Mouse (Mus musculus): ENCODE measurements around the gene Gm20695.

Gene Gm20695

GRCm38 (mm10) chr16:3872216-3873047 lies 12.0 kb upstream of the Gm20695 start, which contains the start of gene Naa60:
TSS of gene Naa60 (plus strand) at chr16:3872375.
- DNase-seq (ENCODE audit: low read depth, low spot score), result peak; percentile 86
- no peaks in the 10 kb centered on the region for H3K27me3 ChIP-seq (ENCODE audit: control insufficient read depth, insufficient read depth, low read length, poor library complexity, severe bottlenecking)
- H3K36me3 ChIP-seq (ENCODE audit: control insufficient read depth, insufficient read depth, low read length, poor library complexity, severe bottlenecking), result peaks cover 5% of the 10 kb centered on the region

- no peak for DNase-seq (ENCODE audit: low read depth, low spot score)
- no peaks in the 10 kb centered on the region; the same call in 1 of the 2 replicates for H3K36me3 ChIP-seq (ENCODE audit: control insufficient read depth, insufficient read depth, low read length, poor library complexity, severe bottlenecking)
- H3K27me3 ChIP-seq (ENCODE audit: control insufficient read depth, insufficient read depth, low read length, poor library complexity, severe bottlenecking), result no peaks in the 10 kb centered on the region
Measured at GRCm38 (mm10) chr16:3876346-3876745, 8.1 kb upstream of the Gm20695 start.

DNA sequence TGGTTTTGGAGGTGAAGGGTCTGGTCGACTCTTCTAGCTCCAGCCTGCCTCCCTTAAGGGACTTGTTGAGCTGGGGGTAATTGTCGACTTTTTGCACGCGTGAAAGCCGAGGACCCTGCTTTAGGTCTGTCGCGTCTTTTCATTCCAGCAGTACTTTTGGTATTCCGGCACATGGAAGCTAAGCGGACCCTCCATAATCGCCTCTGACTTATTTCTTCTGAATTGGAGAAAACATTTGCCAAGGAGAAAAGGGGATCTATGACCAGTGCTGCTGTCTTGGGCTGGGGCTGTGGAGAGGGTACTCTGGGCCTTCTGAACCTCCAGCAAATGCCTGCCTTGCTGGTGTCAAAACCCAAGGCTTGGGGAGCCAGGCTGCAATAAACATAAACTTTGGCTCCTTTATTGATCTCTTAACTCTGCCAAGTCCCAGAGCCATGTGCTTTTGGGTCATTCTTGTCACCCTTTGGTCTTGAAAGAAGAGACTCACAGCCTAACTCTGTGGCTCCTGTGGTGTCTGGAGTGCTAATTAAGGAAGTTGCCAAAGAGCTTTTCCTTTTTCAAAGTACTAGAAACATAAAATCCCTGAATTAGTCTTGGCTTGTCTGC lies 720 bp downstream of the Gm20695 start:
- no peaks in the 10 kb centered on the region for H3K36me3 ChIP-seq (ENCODE audit: control insufficient read depth, insufficient read depth, low read length, poor library complexity, severe bottlenecking)
- H3K27me3 ChIP-seq (ENCODE audit: control insufficient read depth, insufficient read depth, low read length, poor library complexity, severe bottlenecking), result no peaks in the 10 kb centered on the region
- DNase-seq (ENCODE audit: low read depth, low spot score), result peak; percentile 13

- no peak for DNase-seq (ENCODE audit: low read depth, low spot score)
- no peaks in the 10 kb centered on the region for H3K27me3 ChIP-seq (ENCODE audit: control insufficient read depth, insufficient read depth, low read length, poor library complexity, severe bottlenecking)
- H3K36me3 ChIP-seq (ENCODE audit: control insufficient read depth, insufficient read depth, low read length, poor library complexity, severe bottlenecking), result no peaks in the 10 kb centered on the region; the same call in 1 of the 2 replicates
Measured at GRCm38 (mm10) chr16:3891621-3892295, 7.3 kb downstream of the Gm20695 start.

DNA sequence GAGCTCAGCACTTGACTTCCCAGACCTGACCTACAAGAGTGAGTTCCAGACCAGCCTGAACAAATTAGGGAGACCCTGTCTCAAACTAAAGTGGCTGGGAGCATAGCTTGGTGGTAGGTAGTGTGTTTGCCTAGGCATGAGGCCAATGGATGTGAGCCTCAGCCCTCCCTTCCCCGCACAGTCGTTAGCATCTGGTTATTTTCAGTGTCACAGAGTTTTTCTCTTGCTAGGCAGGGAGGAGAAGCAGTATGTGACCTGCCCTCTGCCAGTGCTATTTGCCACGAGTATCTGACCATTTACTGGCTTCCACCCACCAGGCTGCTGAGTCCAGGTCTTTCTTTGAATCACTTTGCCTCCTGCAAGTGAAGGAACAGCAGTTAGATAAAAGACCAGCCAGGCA lies 9.3 kb downstream of the Gm20695 start:
- H3K27me3 ChIP-seq (ENCODE audit: control insufficient read depth, insufficient read depth, low read length, poor library complexity, severe bottlenecking), result no peaks in the 10 kb centered on the region
- H3K36me3 ChIP-seq (ENCODE audit: control insufficient read depth, insufficient read depth, low read length, poor library complexity, severe bottlenecking), result peaks cover 2% of the 10 kb centered on the region; the same call in 1 of the 2 replicates
- no peak for DNase-seq (ENCODE audit: low read depth, low spot score)

DNA sequence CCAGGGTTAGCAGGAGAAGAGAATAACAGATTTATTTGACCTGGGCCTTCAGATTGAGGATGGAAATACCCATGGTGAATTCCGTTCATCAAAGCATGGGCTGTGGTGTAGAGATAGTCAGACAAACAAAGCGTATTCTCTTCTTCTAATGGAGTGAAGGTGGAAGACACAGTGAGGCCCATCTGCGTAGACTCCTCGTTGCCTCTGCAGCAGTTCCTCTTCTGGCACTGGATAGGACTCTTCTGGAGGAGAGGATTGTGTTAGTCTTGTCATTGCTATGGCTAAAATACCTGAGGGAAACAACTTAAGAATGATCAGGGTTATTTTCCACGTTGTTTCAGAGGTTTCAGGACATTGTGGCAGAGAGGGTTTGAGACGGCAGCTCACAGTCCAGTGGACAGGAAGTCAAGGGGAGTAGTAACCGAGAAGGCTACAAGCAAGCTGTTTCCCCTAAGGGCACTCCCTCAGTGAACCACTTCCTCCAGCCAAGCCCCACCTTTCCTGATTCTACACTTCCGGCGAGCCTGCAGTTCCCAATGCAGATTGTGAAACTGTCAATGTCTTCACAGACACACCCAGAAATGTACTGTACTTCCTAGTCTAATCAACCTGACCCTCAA lies 10.8 kb downstream of the Gm20695 start:
- peak; percentile 79 for DNase-seq (ENCODE audit: low read depth, low spot score)
- Histone ChIP-seq H3K36me3 (ENCODE audit: control insufficient read depth, insufficient read depth, low read length, poor library complexity, severe bottlenecking) (peaks cover 2% of the 10 kb centered on the region; the same call in 1 of the 2 replicates), H3K27me3 (ENCODE audit: control insufficient read depth, insufficient read depth, low read length, poor library complexity, severe bottlenecking) (no peaks in the 10 kb centered on the region)

- H3K36me3 ChIP-seq (ENCODE audit: control insufficient read depth, insufficient read depth, low read length, poor library complexity, severe bottlenecking), result peaks cover 6% of the 10 kb centered on the region; the same call in 1 of the 2 replicates
- no peaks in the 10 kb centered on the region for H3K27me3 ChIP-seq (ENCODE audit: control insufficient read depth, insufficient read depth, low read length, poor library complexity, severe bottlenecking)
- DNase-seq (ENCODE audit: low read depth, low spot score), result no peak
Measured at GRCm38 (mm10) chr16:3896046-3896445, 11.6 kb downstream of the Gm20695 start.

DNA sequence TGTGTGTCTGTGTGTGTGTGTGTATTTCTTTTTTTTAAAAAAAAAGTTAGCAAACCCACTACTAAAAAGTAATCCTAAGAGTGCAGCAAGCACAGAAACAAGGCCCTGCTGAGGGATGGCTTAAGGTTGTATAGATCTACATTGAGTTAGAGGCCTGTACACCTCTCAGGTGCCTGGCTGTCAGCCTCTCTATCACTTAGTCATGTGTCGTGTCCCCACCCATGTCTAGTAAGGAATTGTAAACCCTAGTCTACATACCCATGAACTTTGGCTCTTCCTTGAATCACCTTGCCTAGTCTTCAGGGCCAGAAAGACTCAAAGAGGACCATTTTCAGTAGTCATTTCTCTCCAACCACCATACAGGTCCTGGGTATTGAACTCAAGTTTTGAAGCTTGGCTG lies 12.1 kb downstream of the Gm20695 start:
- Histone ChIP-seq H3K27me3 (ENCODE audit: control insufficient read depth, insufficient read depth, low read length, poor library complexity, severe bottlenecking) (no peaks in the 10 kb centered on the region), H3K36me3 (ENCODE audit: control insufficient read depth, insufficient read depth, low read length, poor library complexity, severe bottlenecking) (peaks cover 6% of the 10 kb centered on the region; the same call in 1 of the 2 replicates)
- DNase-seq (ENCODE audit: low read depth, low spot score), result no peak

- no peaks in the 10 kb centered on the region for H3K27me3 ChIP-seq (ENCODE audit: control insufficient read depth, insufficient read depth, low read length, poor library complexity, severe bottlenecking)
- no peak for DNase-seq (ENCODE audit: low read depth, low spot score)
- H3K36me3 ChIP-seq (ENCODE audit: control insufficient read depth, insufficient read depth, low read length, poor library complexity, severe bottlenecking), result peaks cover 6% of the 10 kb centered on the region; the same call in 1 of the 2 replicates
Measured at GRCm38 (mm10) chr16:3907471-3907870, 23.0 kb downstream of the Gm20695 start.

- Histone ChIP-seq H3K36me3 (ENCODE audit: control insufficient read depth, insufficient read depth, low read length, poor library complexity, severe bottlenecking) (peaks cover 2% of the 10 kb centered on the region; the same call in 1 of the 2 replicates), H3K27me3 (ENCODE audit: control insufficient read depth, insufficient read depth, low read length, poor library complexity, severe bottlenecking) (no peaks in the 10 kb centered on the region)
- peak; percentile 93 for DNase-seq (ENCODE audit: low read depth, low spot score)
Measured at GRCm38 (mm10) chr16:3908537-3909111, 24.2 kb downstream of the Gm20695 start, which contains the start of the genes 1700037C18Rik and Cluap1. TSS of gene 1700037C18Rik (minus strand) at chr16:3908689. TSS of gene Cluap1 (plus strand) at chr16:3908801.

DNA sequence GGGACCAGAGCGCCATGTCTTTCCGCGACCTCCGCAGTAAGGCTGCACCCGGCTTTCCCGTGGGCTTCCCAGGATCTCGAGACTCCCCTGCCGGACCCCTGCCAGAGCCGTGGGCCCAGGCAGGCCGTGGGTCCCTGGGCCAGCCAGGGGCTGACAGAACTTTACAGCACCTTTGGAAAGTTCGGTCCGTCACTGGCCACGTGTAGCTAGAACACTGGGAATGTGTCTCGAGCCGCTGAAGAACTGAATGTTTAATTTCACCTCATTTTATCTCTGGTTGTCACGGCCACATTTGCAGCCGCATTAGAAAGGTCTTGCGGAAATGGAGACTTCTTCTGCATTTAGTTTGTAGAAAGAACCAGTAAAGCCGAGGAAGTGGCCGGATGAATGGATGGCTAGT lies 24.7 kb downstream of the Gm20695 start:
- H3K36me3 ChIP-seq (ENCODE audit: control insufficient read depth, insufficient read depth, low read length, poor library complexity, severe bottlenecking), result peaks cover 2% of the 10 kb centered on the region; the same call in 1 of the 2 replicates
- no peaks in the 10 kb centered on the region for H3K27me3 ChIP-seq (ENCODE audit: control insufficient read depth, insufficient read depth, low read length, poor library complexity, severe bottlenecking)
- DNase-seq (ENCODE audit: low read depth, low spot score), result no peak

- Histone ChIP-seq H3K27me3 (ENCODE audit: control insufficient read depth, insufficient read depth, low read length, poor library complexity, severe bottlenecking) (no peaks in the 10 kb centered on the region), H3K36me3 (ENCODE audit: control insufficient read depth, insufficient read depth, low read length, poor library complexity, severe bottlenecking) (peaks cover 20% of the 10 kb centered on the region)
- no peak for DNase-seq (ENCODE audit: low read depth, low spot score)
Measured at GRCm38 (mm10) chr16:3920756-3921155, 36.3 kb downstream of the Gm20695 start.

DNA sequence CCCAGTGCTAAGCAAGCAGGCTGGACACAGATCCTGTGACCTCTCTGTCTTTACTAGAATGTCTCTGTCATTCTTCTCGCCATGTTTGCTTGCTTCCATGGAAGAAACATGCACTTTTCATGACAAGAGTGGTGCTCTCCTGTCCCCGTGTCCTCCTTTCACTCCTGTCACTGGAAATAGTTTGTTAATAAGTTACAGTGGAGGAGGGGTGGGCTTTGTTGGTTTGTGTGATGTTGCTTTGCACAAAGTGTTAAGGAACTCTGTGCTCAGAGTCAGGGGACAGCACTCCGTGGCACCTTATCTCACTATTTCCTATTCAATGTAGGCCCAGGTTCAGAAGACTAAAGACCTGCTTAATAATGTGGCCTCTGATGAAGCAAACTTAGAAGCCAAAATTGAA lies 39.1 kb downstream of the Gm20695 start:
- DNase-seq (ENCODE audit: low read depth, low spot score), result no peak

DNA sequence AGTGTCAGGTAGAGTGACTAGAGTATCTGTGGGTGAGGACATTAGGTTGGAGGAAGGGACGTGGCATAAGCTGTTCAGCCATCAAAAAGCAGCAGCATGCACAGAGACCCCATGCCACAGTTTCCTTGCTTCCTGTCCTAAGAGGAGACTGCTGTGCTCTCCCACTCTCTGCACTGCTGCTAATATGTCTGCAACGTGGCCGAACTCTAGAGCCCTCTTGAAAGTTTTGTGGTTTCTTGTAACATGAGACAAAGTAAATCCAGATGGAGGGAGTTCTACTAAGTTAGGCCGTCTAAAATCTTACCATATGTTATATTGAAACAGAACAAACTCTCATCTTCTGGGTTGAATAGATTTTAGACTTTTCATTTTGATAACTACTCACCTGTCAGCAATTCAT lies 39.5 kb downstream of the Gm20695 start:
- Histone ChIP-seq H3K27me3 (ENCODE audit: control insufficient read depth, insufficient read depth, low read length, poor library complexity, severe bottlenecking) (no peaks in the 10 kb centered on the region), H3K36me3 (ENCODE audit: control insufficient read depth, insufficient read depth, low read length, poor library complexity, severe bottlenecking) (peaks cover 19% of the 10 kb centered on the region)
- no peak for DNase-seq (ENCODE audit: low read depth, low spot score)

More for the DNA sequence above, 39.1 kb downstream of the Gm20695 start:
- Histone ChIP-seq H3K36me3 (ENCODE audit: control insufficient read depth, insufficient read depth, low read length, poor library complexity, severe bottlenecking) (peaks cover 20% of the 10 kb centered on the region), H3K27me3 (ENCODE audit: control insufficient read depth, insufficient read depth, low read length, poor library complexity, severe bottlenecking) (no peaks in the 10 kb centered on the region)

All from splenic B cell, adult 2 months (primary cell).